Mouse (Mus musculus) fat pad, adult 2 months (tissue): ENCODE measurements around the gene Sf3a3.
"Not testable (repeated sequence)": the region's sequence is repeated elsewhere in the genome, so short reads cannot be mapped to it uniquely, and the experiment has no call there.

Experiments used
- DNase-seq: peaks from one replicate; pipeline ENCODE4 v3.0.0-alpha.2; 2011; ENCODE audit warnings: low read depth, low spot score; ENCODE audit errors: extremely low read depth

The Sf3a3 gene

GRCm38 (mm10) chr4:124699791-124700190 is 14.8 kb upstream of the Sf3a3 start:
- no peak for DNase-seq

GRCm38 (mm10) chr4:124700248-124700971 is 14.2 kb upstream of the Sf3a3 start, which contains the start of gene Fhl3:
Fhl3 (plus strand) TSS chr4:124700701.
- DNase-seq, result no peak

DNA sequence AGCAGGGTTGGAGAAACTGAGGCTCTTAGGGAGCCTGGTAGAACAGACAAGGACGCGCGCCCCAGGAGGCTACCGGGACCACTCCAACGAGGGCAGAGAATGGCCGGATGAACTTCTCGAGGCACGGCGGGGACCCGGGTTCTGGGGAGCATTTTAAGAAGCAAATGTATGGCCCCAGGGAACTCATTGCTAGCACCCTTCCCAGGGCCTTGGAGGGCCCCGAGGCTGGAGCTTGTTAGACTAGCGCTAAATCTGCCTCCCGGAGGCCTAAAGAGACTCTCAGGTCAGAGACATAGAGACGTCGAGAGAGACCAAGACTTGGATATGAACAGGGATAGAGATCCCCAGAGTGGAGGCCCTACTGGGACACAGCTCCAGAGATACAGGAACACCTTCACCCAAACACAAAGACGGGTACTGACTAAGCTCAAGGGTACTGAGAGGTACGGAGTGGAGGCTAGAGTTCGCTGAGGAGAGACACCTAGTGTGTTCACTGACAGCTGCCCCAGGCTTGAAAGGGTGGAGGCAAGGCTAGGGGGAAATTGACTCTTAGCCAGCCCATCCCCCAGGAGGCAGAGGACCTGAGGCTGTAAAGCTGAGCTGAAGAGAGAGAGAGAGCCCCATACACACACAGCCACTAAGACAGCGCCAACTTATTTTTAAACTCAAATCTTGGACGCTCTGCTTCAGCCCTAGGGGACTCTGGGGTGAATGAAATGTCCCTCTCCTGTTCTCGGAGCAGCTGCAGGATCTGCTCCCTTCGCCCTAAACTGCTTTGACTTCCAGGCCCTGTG is 13.3 kb upstream of the Sf3a3 start:
- DNase-seq, result no peak

DNA sequence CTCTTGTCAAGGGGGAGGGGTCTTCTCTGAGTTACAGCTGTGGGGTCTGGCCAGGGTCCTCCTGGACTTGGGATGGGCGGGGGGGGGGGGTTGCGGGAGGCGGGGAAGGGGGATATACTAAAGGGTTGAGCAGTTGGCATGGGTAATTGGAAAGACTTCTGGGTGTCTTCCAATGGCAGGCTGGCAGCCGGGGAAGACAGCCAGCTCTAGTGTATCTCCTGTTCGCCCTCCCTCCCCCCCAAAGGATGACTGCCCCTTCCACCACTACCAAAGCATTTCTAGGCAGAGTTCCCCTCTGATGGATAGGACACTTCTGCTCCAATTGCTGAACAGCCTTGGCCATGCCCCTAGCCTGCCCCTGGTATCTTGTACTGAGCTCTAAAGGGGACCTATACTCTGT is 12.7 kb upstream of the Sf3a3 start:
- no peak for DNase-seq

- DNase-seq, result no peak
Observed at GRCm38 (mm10) chr4:124703406-124703805, 11.2 kb upstream of the Sf3a3 start.

GRCm38 (mm10) chr4:124703881-124704796 is 10.4 kb upstream of the Sf3a3 start:
- DNase-seq, result no peak

DNA sequence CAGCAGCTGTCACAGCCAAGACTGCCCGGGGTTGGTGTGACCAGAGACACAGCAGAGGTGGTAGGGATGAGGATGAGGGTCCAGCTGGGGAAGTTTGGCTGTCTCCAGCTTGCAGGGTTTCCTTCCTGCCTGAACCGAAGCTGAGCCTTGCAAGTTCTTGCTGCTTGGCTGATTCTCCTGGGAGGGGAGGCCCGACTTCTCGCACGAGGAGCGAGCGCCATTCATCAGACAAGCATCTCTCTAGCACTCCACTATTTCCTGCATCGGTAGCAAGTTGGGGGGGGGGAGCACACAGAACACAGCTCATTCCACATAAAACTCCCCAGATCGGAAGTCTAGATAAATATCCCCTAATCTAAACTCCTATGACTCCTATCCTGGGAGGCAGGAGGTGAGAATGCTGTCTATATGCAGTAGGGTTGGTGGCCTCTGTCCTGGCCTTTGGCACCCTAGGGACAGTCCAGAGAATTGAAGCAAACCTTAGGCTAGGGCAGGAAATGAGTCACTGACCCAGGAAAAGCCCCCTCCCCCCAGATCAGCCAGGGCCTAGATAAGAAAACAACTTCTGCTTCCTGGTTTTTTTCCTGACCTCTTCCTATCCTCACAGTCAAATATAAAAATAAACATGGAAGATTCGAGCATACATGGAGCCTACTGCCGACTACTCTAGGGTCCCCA is 9.6 kb upstream of the Sf3a3 start:
- DNase-seq, result no peak

- DNase-seq, result no peak
Observed at GRCm38 (mm10) chr4:124705661-124706269, 8.8 kb upstream of the Sf3a3 start.

DNA sequence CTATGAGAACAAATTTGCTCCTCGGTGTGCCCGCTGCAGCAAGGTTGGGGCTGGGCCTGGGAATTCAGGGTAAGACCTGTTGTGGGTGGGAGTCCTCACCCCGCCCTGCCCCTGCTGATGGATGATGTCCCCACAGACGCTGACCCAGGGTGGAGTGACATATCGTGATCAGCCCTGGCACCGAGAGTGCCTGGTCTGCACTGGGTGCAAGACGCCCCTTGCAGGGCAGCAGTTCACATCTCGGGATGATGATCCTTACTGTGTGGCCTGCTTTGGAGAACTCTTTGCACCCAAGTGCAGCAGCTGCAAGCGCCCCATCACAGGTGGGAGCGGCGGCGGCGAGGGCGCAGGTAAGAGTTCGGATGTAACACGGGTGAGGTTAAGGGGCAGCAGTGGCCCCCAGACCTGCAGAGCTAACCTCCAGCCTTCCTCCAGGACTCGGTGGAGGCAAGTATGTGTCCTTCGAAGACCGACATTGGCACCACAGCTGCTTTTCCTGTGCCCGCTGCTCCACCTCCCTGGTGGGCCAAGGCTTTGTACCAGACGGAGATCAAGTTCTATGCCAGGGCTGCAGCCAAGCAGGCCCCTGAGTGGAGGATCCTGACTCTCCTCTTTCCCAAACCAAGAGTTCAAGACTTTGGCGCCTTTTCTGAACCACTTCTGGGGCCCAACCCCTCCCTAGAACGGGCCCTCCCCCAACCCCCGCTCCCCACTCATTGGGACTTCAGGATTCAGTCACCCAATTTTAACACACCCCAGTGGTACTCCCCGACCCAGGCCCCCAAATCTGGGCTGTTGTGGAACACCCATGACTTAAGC is 7.0 kb upstream of the Sf3a3 start:
- DNase-seq, result not testable (repeated sequence)

DNA sequence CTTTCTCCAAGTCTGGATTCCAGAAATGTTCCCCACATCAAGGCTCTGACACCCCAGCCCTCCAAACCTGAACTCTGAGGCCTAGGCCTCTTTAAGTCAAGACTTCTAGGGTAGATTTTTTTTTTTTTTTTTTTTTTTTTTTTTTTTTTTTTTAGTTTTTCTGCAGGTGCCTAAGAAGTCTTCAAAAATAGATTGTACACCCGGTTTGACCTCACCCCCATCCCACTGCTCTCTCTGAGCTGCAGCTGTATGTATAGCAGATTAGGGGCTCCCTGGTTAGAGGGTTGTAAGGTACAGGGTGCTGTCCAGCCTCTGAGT is 6.4 kb upstream of the Sf3a3 start:
- not testable (repeated sequence) for DNase-seq

DNA sequence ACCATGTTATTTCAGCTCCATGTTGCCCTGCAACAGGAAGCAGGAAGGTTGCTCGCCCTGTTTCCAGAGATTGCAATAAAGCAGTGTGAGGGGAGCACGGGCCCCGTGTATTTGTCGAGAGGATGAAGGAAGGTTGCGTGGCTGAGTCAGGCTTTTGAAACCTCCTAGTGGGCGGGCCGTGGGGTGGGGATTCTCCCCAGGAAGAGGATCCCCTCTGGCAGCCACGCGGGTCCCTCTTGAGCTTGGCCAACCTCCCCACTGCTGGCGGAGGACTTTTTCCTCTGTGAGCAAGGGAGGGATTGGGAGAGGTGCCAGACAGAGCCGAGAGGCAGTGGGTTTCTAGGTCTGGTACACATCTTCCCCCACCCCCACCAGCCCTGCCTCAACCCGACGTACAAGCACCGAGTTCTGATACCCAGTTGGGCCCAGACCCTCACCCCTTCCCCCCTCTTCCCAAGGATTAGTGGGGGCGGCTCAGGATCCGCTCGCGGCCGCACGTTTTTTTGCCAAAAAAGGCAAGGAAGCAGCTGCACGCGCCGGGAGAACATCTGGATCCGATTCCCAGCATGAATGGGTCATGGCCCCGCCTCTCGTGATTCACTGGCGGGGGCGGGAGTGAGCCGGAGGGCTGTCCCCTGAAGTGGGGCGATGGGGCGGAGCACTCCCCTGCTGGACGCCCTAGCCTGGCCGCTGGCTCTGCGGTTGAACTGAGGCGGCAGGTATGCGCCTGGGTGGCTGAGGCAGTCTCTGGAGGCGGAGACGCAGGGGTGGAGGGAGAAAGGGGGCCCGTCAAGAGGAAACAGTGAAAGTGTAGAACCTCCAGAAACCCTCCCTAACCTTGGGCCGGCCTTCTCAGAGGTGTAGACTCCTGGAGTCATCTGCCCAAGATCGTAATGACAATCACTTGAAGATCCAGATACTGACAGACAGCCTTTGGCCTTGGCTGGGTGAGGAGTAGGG is 5.8 kb upstream of the Sf3a3 start:
- DNase-seq, result no peak

- DNase-seq, result no peak
Observed at GRCm38 (mm10) chr4:124709961-124710446, 4.6 kb upstream of the Sf3a3 start.

DNA sequence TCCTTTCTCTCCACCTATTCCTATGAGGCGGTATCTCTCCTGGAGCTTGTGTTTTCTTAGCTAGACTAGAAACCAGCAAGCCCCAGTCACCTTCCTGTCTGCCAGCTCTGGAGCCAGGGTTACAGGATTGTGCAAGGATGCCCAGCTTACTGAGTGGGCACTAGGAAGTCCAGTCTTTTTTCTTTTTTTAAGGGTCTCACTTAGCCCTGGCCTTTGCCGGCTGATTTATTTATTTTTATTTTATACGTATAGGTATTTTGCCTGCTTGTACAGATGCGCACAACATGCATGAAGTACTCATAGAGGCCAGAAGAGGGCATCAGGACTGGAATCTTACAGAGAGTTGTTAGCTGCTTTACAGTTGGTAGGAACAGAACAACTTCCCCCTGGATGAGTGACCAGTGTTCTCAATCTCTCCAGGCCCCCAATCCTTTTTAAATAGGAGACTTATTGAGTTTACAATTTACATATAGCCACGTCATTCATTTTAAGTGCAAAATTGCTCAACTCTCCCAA is 3.7 kb upstream of the Sf3a3 start:
- no peak for DNase-seq

DNA sequence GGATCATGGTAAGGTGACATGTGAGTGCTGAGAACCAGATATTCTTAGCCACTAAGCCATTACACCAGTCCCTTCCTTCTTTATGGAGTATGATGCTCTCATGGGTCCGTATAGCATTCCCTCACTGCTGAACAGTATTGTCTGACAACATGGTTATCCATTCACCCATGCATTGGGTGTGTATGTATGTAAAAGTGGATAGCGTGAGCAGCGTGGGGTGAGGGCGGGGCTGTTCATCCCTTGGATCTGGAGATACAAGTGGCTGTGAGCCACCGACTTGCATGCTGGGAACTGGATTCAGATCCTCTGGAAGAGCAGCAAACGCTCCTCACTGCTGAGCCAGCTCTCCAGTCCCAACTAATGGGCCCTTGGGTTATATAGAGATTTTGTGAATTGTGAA is 2.0 kb upstream of the Sf3a3 start:
- DNase-seq, result no peak

GRCm38 (mm10) chr4:124713850-124714249 is 726 bp upstream of the Sf3a3 start:
- DNase-seq, result not testable (repeated sequence)

GRCm38 (mm10) chr4:124719101-124719500 is 4.5 kb downstream of the Sf3a3 start:
- DNase-seq, result no peak

- DNase-seq, result no peak
Observed at GRCm38 (mm10) chr4:124726121-124726520, 11.5 kb downstream of the Sf3a3 start.

DNA sequence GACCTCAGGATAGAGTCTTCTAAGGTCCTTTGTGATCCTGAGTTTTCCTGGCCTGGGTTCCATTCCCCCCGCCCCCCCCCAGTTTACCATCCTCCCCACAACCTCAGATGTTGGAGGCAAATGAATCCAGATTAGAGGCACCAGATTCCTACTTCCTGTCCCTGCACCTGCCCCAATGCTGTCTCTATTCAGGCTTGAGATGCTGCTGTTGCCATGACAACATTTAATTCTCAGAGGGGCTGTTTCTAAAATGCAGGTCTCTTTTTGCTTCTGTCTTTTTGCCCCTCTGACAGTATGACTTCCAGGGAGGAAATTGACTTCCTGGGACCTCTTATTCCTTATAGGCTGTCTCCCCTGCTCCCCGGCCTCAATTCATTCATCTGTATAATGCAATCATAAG is 22.4 kb downstream of the Sf3a3 start:
- DNase-seq, result no peak
